Mouse (Mus musculus) c-Kit-negative CD71-positive TER-119-positive erythroid progenitor cells, embryonic 14.5 days (primary cell): ENCODE measurements around the gene Cyp2w1.

Experiments
- DNase-seq: peaks from one replicate; pipeline ENCODE4 v3.0.0-alpha.2; 2013; ENCODE audit warnings: low read depth, low spot score

Gene Cyp2w1

GRCm38 (mm10) chr5:139403692-139404260 lies 51.4 kb downstream of the Cyp2w1 start:
- DNase-seq = no peak

DNA sequence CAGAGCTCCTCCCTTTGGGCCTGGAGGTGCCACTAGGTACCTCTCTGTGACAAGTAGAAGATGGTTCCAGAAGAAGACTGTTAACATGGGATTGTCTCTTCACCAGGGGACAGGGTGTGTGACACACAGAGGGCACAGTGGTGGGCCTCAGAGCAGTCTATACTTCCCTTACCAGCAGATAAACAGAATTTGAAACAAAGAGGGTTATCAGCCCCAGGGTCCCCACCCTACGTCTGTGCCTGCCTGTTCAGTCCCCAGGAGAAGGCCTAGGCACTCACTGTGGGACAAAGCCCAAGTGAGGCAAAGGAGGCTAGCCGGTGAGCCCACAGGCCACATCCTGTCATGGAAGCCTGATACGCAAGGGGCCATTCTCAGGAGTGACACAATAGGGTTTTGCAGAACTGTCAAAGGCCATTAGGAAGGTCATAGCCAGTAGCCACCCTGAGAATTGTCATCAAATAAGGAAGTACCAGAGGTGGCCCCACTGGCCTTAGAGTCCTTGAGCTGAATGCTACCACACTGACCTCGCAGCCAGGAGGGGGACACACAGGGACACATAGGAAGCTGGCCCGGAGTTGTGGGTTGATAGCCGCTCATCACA lies 52.5 kb downstream of the Cyp2w1 start, which contains the start of gene C130050O18Rik:
TSS of gene C130050O18Rik (plus strand) at position 480 of the 601 bp plus-strand sequence.
- DNase-seq = no peak

GRCm38 (mm10) chr5:139405478-139405877 lies 53.1 kb downstream of the Cyp2w1 start:
- no peak for DNase-seq

DNA sequence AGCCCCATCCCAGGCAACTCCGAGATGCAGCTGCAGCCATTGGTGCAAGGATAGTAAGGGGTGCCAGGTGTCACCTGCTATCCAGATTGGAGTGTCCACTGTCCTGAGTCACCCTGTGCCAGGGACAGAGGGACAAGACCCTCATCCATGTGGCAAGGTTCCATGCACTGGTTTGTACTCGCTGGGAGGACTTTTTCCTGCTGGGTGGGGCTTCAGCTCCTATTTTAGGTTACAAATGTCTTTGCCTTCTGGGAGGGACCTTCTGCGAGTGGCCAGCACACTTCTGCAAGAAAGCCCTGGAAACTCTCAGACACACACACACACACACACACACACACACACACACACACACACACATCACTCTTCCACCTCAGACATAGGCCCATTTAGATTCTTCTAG lies 53.5 kb downstream of the Cyp2w1 start:
- no peak for DNase-seq
